Mouse (Mus musculus) hindbrain, embryonic 14.5 days (tissue): ENCODE measurements around the gene Vamp1. TPM values are rescaled to one million over a fixed set of nuclear protein-coding genes. Genes with fewer than 3 reads are reported as not detected.
"Not testable (repeated sequence)": the region's sequence is repeated elsewhere in the genome, so short reads cannot be mapped to it uniquely, and the experiment has no call there.

Experiments used
- ATAC-seq: fragments of 200-750 bp; cut with Nextera tagmentation; 2 replicates; pipeline ENCODE4 v1.8.0; 2017; ENCODE audit warnings: moderate number of reproducible peaks, mild to moderate bottlenecking, moderate TSS enrichment, moderate library complexity; ENCODE audit not compliant: low FRiP score
- DNase-seq: peaks from one replicate; pipeline ENCODE4 v3.0.0-alpha.2; 2015; ENCODE audit warnings: low spot score
- H3K27ac ChIP-seq: fragments of 300-500 bp; sonication (generic); 2 replicates; pipeline ENCODE4 v1.5.1; 2014; ENCODE audit warnings: mild to moderate bottlenecking, moderate library complexity
- H3K27me3 ChIP-seq: fragments of 300-500 bp; sonication (generic); 2 replicates; pipeline ENCODE4 v1.6.1; 2014; ENCODE audit warnings: mild to moderate bottlenecking, low read length, mixed read lengths; ENCODE audit not compliant: control insufficient read depth, insufficient read depth
- H3K36me3 ChIP-seq: fragments of 300-500 bp; sonication (generic); replicated peaks from 2 replicates; pipeline ENCODE4 v1.6.1; 2014; ENCODE audit not compliant: control insufficient read depth, insufficient read depth
- H3K4me1 ChIP-seq: fragments of 300-500 bp; sonication (generic); replicated peaks from 2 replicates; pipeline ENCODE4 v1.6.1; 2014; ENCODE audit warnings: antibody characterized with exemption, low read length, mixed read lengths; ENCODE audit not compliant: control insufficient read depth, insufficient read depth
- H3K4me2 ChIP-seq: fragments of 300-500 bp; sonication (generic); replicated peaks from 2 replicates; pipeline ENCODE4 v1.6.1; 2014; ENCODE audit warnings: mild to moderate bottlenecking, moderate library complexity
- H3K4me3 ChIP-seq: fragments of 300-500 bp; sonication (generic); replicated peaks from 2 replicates; pipeline ENCODE4 v1.5.1; 2014; ENCODE audit warnings: mild to moderate bottlenecking, low read length
- H3K9ac ChIP-seq: fragments of 300-500 bp; sonication (generic); 2 replicates; pipeline ENCODE4 v1.6.1; 2014
- H3K9me3 ChIP-seq: fragments of 300-500 bp; sonication (generic); 2 replicates; pipeline ENCODE4 v1.6.1; 2016; ENCODE audit warnings: low read length; ENCODE audit not compliant: control insufficient read depth
- WGBS: fragments of 180-500 bp; shearing (Covaris S2); extraction: QIAGEN DNeasy Blood & Tissue Kit; methylation state at CpG from one replicate; pipeline ENCODE4 v1.1.7; 2014; 5-methylcytosine and 5-hydroxymethylcytosine counted together
- polyA plus RNA-seq: library from polyadenylated mRNA; unstranded; fragments of >200 nt; fragmentation: Nextera tagmentation; extraction: Ambion mirVana; gene quantifications from 2 replicates; pipeline ENCODE4 v1.2.1, GENCODE M21; 2014

Gene Vamp1
- polyA plus RNA-seq, 1 experiment from 2014 or later: 12.6 TPM

GRCm38 (mm10) chr6:125268799-125269198 lies 53.4 kb downstream of the Vamp1 start:
- no peaks in the 10 kb centered on the region for H3K36me3 ChIP-seq
- DNase-seq: no peak
- no peak overlapping the region for H3K4me2 ChIP-seq
- no peak for ATAC-seq
- no peak overlapping the region for H3K27ac ChIP-seq
- no peaks in the 10 kb centered on the region for H3K4me1 ChIP-seq
- no peak overlapping the region for H3K9ac ChIP-seq
- H3K4me3 ChIP-seq: no peak overlapping the region
- H3K9me3 ChIP-seq: no peaks in the 10 kb centered on the region
- WGBS: 46% methylated on average over 6 of the region's 6 CpGs
- no peaks in the 10 kb centered on the region for H3K27me3 ChIP-seq

- Histone ChIP-seq H3K4me3 (no peak overlapping the region), H3K36me3 (no peaks in the 10 kb centered on the region), H3K9ac (no peak overlapping the region), H3K27me3 (no peaks in the 10 kb centered on the region), H3K9me3 (no peaks in the 10 kb centered on the region), H3K4me1 (no peaks in the 10 kb centered on the region), H3K27ac (no peak overlapping the region), H3K4me2 (peak overlapping the region; percentile 26)
- ATAC-seq (peak; percentile 78), DNase-seq (peak; percentile 91)
- 19% methylated on average over 17 of the region's 17 CpGs for WGBS
Measured at GRCm38 (mm10) chr6:125271455-125272227, 56.3 kb downstream of the Vamp1 start.

- Histone ChIP-seq H3K27me3 (no peaks in the 10 kb centered on the region), H3K9me3 (no peaks in the 10 kb centered on the region), H3K4me1 (no peaks in the 10 kb centered on the region), H3K36me3 (no peaks in the 10 kb centered on the region), H3K27ac (no peak overlapping the region), H3K9ac (no peak overlapping the region), H3K4me3 (no peak overlapping the region), H3K4me2 (no peak overlapping the region)
- ATAC-seq (no peak), DNase-seq (no peak)
- 78% methylated on average over 10 of the region's 10 CpGs for WGBS
Measured at GRCm38 (mm10) chr6:125272228-125272785, 57.0 kb downstream of the Vamp1 start.

- no peak for ATAC-seq
- H3K4me3 ChIP-seq: no peak overlapping the region
- H3K4me2 ChIP-seq: no peak overlapping the region
- H3K9me3 ChIP-seq: no peaks in the 10 kb centered on the region
- WGBS: 63% methylated on average over 15 of the region's 15 CpGs
- no peak overlapping the region for H3K27ac ChIP-seq
- no peaks in the 10 kb centered on the region for H3K4me1 ChIP-seq
- H3K36me3 ChIP-seq: no peaks in the 10 kb centered on the region
- H3K9ac ChIP-seq: no peak overlapping the region
- DNase-seq: peak; percentile 53
- no peaks in the 10 kb centered on the region for H3K27me3 ChIP-seq
Measured at GRCm38 (mm10) chr6:125274841-125275563, 59.7 kb downstream of the Vamp1 start.

- no peak overlapping the region for H3K4me3 ChIP-seq
- H3K4me2 ChIP-seq: no peak overlapping the region
- H3K9ac ChIP-seq: no peak overlapping the region
- no peaks in the 10 kb centered on the region for H3K27me3 ChIP-seq
- H3K9me3 ChIP-seq: no peaks in the 10 kb centered on the region
- no peak for DNase-seq
- ATAC-seq: no peak
- 66% methylated on average over 8 of the region's 8 CpGs for WGBS
- H3K36me3 ChIP-seq: no peaks in the 10 kb centered on the region
- H3K27ac ChIP-seq: no peak overlapping the region
- H3K4me1 ChIP-seq: no peaks in the 10 kb centered on the region
Measured at GRCm38 (mm10) chr6:125279729-125280128, 64.4 kb downstream of the Vamp1 start.

GRCm38 (mm10) chr6:125282721-125283120 lies 67.4 kb downstream of the Vamp1 start:
- DNase-seq, H3K9ac ChIP-seq, H3K36me3 ChIP-seq, H3K27ac ChIP-seq, H3K9me3 ChIP-seq, H3K4me2 ChIP-seq, ATAC-seq, H3K27me3 ChIP-seq, H3K4me3 ChIP-seq, H3K4me1 ChIP-seq: not testable (repeated sequence)
- whole genome bisulfite sequencing: 96% methylated on average over 13 of the region's 13 CpGs

- Histone ChIP-seq H3K9ac (no peak overlapping the region), H3K4me1 (no peaks in the 10 kb centered on the region), H3K27me3 (no peaks in the 10 kb centered on the region), H3K36me3 (no peaks in the 10 kb centered on the region), H3K9me3 (no peaks in the 10 kb centered on the region), H3K4me2 (no peak overlapping the region), H3K4me3 (no peak overlapping the region), H3K27ac (no peak overlapping the region)
- WGBS: 51% methylated on average over 8 of the region's 8 CpGs
- DNase-seq (no peak), ATAC-seq (no peak)
Measured at GRCm38 (mm10) chr6:125284250-125284649, 68.9 kb downstream of the Vamp1 start.

GRCm38 (mm10) chr6:125284751-125285150 lies 69.4 kb downstream of the Vamp1 start:
- H3K4me1 ChIP-seq: no peaks in the 10 kb centered on the region
- H3K4me3 ChIP-seq: no peak overlapping the region
- 91% methylated on average over 7 of the region's 7 CpGs for WGBS
- DNase-seq (no peak), ATAC-seq (no peak)
- H3K27me3 ChIP-seq: no peaks in the 10 kb centered on the region
- no peak overlapping the region for H3K27ac ChIP-seq
- no peaks in the 10 kb centered on the region for H3K36me3 ChIP-seq
- no peak overlapping the region for H3K9ac ChIP-seq
- H3K4me2 ChIP-seq: no peak overlapping the region
- H3K9me3 ChIP-seq: no peaks in the 10 kb centered on the region

GRCm38 (mm10) chr6:125285890-125286289 lies 70.5 kb downstream of the Vamp1 start, which contains the start of gene Tuba3a:
Gene Tuba3a (minus strand): TSS chr6:125286042.
- DNase-seq (no peak), ATAC-seq (no peak)
- no peak within 1 kb of the TSS for H3K27ac ChIP-seq
- no peaks in the 10 kb centered on the region for H3K9me3 ChIP-seq
- H3K9ac ChIP-seq: no peak within 1 kb of the TSS
- no peak within 1 kb of the TSS for H3K4me3 ChIP-seq
- no peaks in the 10 kb centered on the region for H3K27me3 ChIP-seq
- no peaks in the 10 kb centered on the region for H3K36me3 ChIP-seq
- 96% methylated on average over 22 of the region's 22 CpGs for WGBS
- H3K4me2 ChIP-seq: no peak within 1 kb of the TSS
- H3K4me1 ChIP-seq: no peaks in the 10 kb centered on the region
